Mouse (Mus musculus) embryonic facial prominence, embryonic 12.5 days (tissue): ENCODE measurements around the gene Gtf2h3. TPM values are rescaled to one million over a fixed set of nuclear protein-coding genes. Genes with fewer than 3 reads are reported as not detected.

ENCODE experiments used
- polyA plus RNA-seq: library from polyadenylated mRNA; unstranded; fragments of >200 nt; fragmentation: Nextera tagmentation; extraction: Ambion mirVana; gene quantifications from 2 replicates; pipeline ENCODE4 v1.2.1, GENCODE M21; 2016

Gtf2h3 gene
- polyA plus RNA-seq, 1 experiment from 2014 or later = 76.3 TPM

Other genes with a start within 250 kb of the Gtf2h3 start
- 82.6 and 143 TPM in 2 replicates for gene Cdk2ap1, start 216.1 kb upstream of the Gtf2h3 start, polyA plus RNA-seq
- 94.4 and 94.7 TPM in 2 replicates for gene Sbno1, start 153.1 kb upstream of the Gtf2h3 start, polyA plus RNA-seq
- 60.9 and 71.3 TPM in 2 replicates for gene Kmt5a, start 139.2 kb upstream of the Gtf2h3 start, polyA plus RNA-seq
- 29.5 and 30.7 TPM in 2 replicates for gene Rilpl2, start 100.8 kb upstream of the Gtf2h3 start, polyA plus RNA-seq
- gene Snrnp35, start 96.0 kb upstream of the Gtf2h3 start, polyA plus RNA-seq = 26.5 and 27.2 TPM in 2 replicates
- 29.2 and 29.6 TPM in 2 replicates for gene Rilpl1, start 47.7 kb upstream of the Gtf2h3 start, polyA plus RNA-seq
- 453 and 479 TPM in 2 replicates for gene Tmed2, start 38.4 kb upstream of the Gtf2h3 start, polyA plus RNA-seq
- 17.4 and 18.3 TPM in 2 replicates for gene Ddx55, start 26.3 kb upstream of the Gtf2h3 start, polyA plus RNA-seq
- 71.6 and 72.6 TPM in 2 replicates for gene Eif2b1, start within 50 bp of the Gtf2h3 start, polyA plus RNA-seq
- gene Atp6v0a2, start 49.4 kb downstream of the Gtf2h3 start, polyA plus RNA-seq = 49.3 and 53.0 TPM in 2 replicates
- gene Dnah10, start 145.9 kb downstream of the Gtf2h3 start, polyA plus RNA-seq = 0.08 and 0.11 TPM in 2 replicates